Mouse (Mus musculus) cerebellum, adult 2 months (tissue): ENCODE data around the gene Tox2. TPM values are rescaled to one million over a fixed set of nuclear protein-coding genes. Genes with fewer than 3 reads are reported as not detected.

Experiments used
- DNase-seq, 2 experiments: peaks; one replicate each; pipeline ENCODE4 v3.0.0; 2021
- H3K27ac ChIP-seq: fragments of 200-500 bp; 2 replicates; pipeline ENCODE4 v1.5.1; 2012; ENCODE audit warnings: low read length, control low read depth, inconsistent platforms; ENCODE audit not compliant: insufficient read depth
- H3K27me3 ChIP-seq: fragments of 200-500 bp; 2 replicates; pipeline ENCODE4 v1.6.1; 2012; ENCODE audit warnings: inconsistent platforms, mild to moderate bottlenecking, low read length, moderate library complexity; ENCODE audit not compliant: control insufficient read depth, insufficient read depth
- H3K4me1 ChIP-seq: fragments of 200-500 bp; 2 replicates; pipeline ENCODE4 v1.6.1; 2011; ENCODE audit warnings: low read length; ENCODE audit not compliant: control insufficient read depth, insufficient read depth
- H3K4me3 ChIP-seq: fragments of 200-500 bp; replicated peaks from 2 replicates; pipeline ENCODE3; 2011; ENCODE audit warnings: mild to moderate bottlenecking, low read depth, low read length, control low read depth; ENCODE audit not compliant: insufficient read depth
- CTCF ChIP-seq: fragments of 200-500 bp; IDR thresholded peaks from 2 replicates; pipeline ENCODE4 v1.5.1; 2011; ENCODE audit warnings: low read depth, mild to moderate bottlenecking, control low read depth, low read length, moderate library complexity, borderline replicate concordance; ENCODE audit not compliant: insufficient read depth
- POLR2A ChIP-seq: fragments of 200-500 bp; IDR thresholded peaks from 2 replicates; pipeline ENCODE4 v1.6.1; 2011; ENCODE audit warnings: low read length, control low read depth, borderline replicate concordance; ENCODE audit not compliant: insufficient read depth
- WGBS: fragments of 180-500 bp; shearing (Covaris S2); methylation state at CpG from one replicate; pipeline ENCODE4 v1.1.7; 2018; 5-methylcytosine and 5-hydroxymethylcytosine counted together
- polyA plus RNA-seq: library from polyadenylated mRNA; depleted of rRNA; stranded (reverse); fragments of >200 nt; gene quantifications from 2 replicates; pipeline ENCODE4 v1.2.3, GENCODE M21; 2012

Gene Tox2
- polyA plus RNA-seq, 1 experiment: 27.3 TPM

GRCm38 (mm10) chr2:163195106-163195833, 7.7 kb upstream of the Tox2 start:
- Histone ChIP-seq H3K4me3 (no peak overlapping the region), H3K27ac (no peak overlapping the region), H3K4me1 (no peaks in the 10 kb centered on the region), H3K27me3 (no peaks in the 10 kb centered on the region; the same call in 1 of the 2 replicates)
- TF ChIP-seq CTCF: no peak
- TF ChIP-seq POLR2A: no peak
- no peak for DNase-seq
- WGBS: 80% methylated on average over 6 of the region's 6 CpGs

GRCm38 (mm10) chr2:163195834-163196145, 7.1 kb upstream of the Tox2 start:
- Histone ChIP-seq H3K4me1 (no peaks in the 10 kb centered on the region), H3K27ac (no peak overlapping the region), H3K27me3 (no peaks in the 10 kb centered on the region; the same call in 1 of the 2 replicates), H3K4me3 (no peak overlapping the region)
- 70% methylated on average over 6 of the region's 6 CpGs for WGBS
- TF ChIP-seq POLR2A (no peak), CTCF (no peak)
- no peak for DNase-seq

GRCm38 (mm10) chr2:163201897-163202296, 1.0 kb upstream of the Tox2 start:
- H3K27me3 ChIP-seq: peaks cover 6% of the 10 kb centered on the region; the same call in 1 of the 2 replicates
- whole genome bisulfite sequencing: 49% methylated on average over 8 of the region's 8 CpGs
- no peak overlapping the region for H3K27ac ChIP-seq
- TF ChIP-seq CTCF (no peak), POLR2A (no peak)
- no peak for DNase-seq
- H3K4me1 ChIP-seq: 0 out of 2 replicates have a peak, but pooled peaks cover 4% of the 10 kb centered on the region
- H3K4me3 ChIP-seq: no peak overlapping the region

GRCm38 (mm10) chr2:163202553-163202883, 407 bp upstream of the Tox2 start:
- Histone ChIP-seq H3K4me3 (no peak overlapping the region), H3K27ac (no peak overlapping the region), H3K4me1 (0 out of 2 replicates have a peak, but pooled peaks cover 4% of the 10 kb centered on the region), H3K27me3 (peaks cover 6% of the 10 kb centered on the region; the same call in 1 of the 2 replicates)
- WGBS: 7% methylated on average over 4 of the region's 4 CpGs
- no peak for DNase-seq
- no peak for TF ChIP-seq CTCF
- no peak for TF ChIP-seq POLR2A

GRCm38 (mm10) chr2:163203635-163204547, 966 bp downstream of the Tox2 start:
- no peak for DNase-seq
- H3K27me3 ChIP-seq: peaks cover 6% of the 10 kb centered on the region; the same call in 1 of the 2 replicates
- WGBS: under 1% methylated on average over 75 of the region's 75 CpGs
- peak overlapping the region; percentile 40 for H3K4me3 ChIP-seq
- TF ChIP-seq CTCF: no peak
- TF ChIP-seq POLR2A: no peak
- H3K4me1 ChIP-seq: 0 out of 2 replicates have a peak, but pooled peaks cover 4% of the 10 kb centered on the region
- no peak overlapping the region for H3K27ac ChIP-seq

- no peak for TF ChIP-seq POLR2A
- no peak for TF ChIP-seq CTCF
- Histone ChIP-seq H3K4me1 (0 out of 2 replicates have a peak, but pooled peaks cover 4% of the 10 kb centered on the region), H3K27ac (no peak overlapping the region), H3K27me3 (peaks cover 6% of the 10 kb centered on the region; the same call in 1 of the 2 replicates), H3K4me3 (peak overlapping the region; percentile 40)
- 3% methylated on average over 42 of the region's 45 CpGs for WGBS
- no peak for DNase-seq
These were observed 1.8 kb downstream of the Tox2 start for GRCm38 (mm10) chr2:163204548-163205261.

GRCm38 (mm10) chr2:163205262-163205647, 2.3 kb downstream of the Tox2 start:
- peaks cover 6% of the 10 kb centered on the region; the same call in 1 of the 2 replicates for H3K27me3 ChIP-seq
- H3K27ac ChIP-seq: no peak overlapping the region
- DNase-seq: no peak
- H3K4me3 ChIP-seq: no peak overlapping the region
- no peak for TF ChIP-seq POLR2A
- no peak for TF ChIP-seq CTCF
- WGBS: 6% methylated on average over 6 of the region's 6 CpGs
- 0 out of 2 replicates have a peak, but pooled peaks cover 4% of the 10 kb centered on the region for H3K4me1 ChIP-seq

- Histone ChIP-seq H3K4me3 (no peak overlapping the region), H3K4me1 (0 out of 2 replicates have a peak, but pooled peaks cover 4% of the 10 kb centered on the region), H3K27ac (no peak overlapping the region), H3K27me3 (peaks cover 6% of the 10 kb centered on the region; the same call in 1 of the 2 replicates)
- TF ChIP-seq POLR2A (no peak), CTCF (no peak)
- WGBS: 4% methylated on average over 17 of the region's 17 CpGs
- DNase-seq: peak in 1 of 2 experiments; percentile 13
These were observed 3.0 kb downstream of the Tox2 start for GRCm38 (mm10) chr2:163205737-163206490.
